Mouse (Mus musculus) MEL (cell line): ENCODE data around the gene Olfr65. TPM values are rescaled to one million over a fixed set of nuclear protein-coding genes. Genes with fewer than 3 reads are reported as not detected.
A peak's percentile ranks its signal among the peaks of the same experiment; 100 is the strongest.

ENCODE experiments used
- DNase-seq: peaks from one replicate; pipeline ENCODE4 v3.0.0; 2011; ENCODE audit warnings: low read depth, low spot score
- H3K27ac ChIP-seq: 2 replicates; pipeline ENCODE4 v1.5.1; 2012; ENCODE audit warnings: low read depth, mild to moderate bottlenecking, control low read depth, low read length, moderate library complexity; ENCODE audit not compliant: control insufficient read depth
- H3K27me3 ChIP-seq, 2 experiments: fragments of 150-350 bp in 1 of 2; sonication (generic) in 1 of 2; 2 replicates each; pipeline ENCODE4 v1.6.1; 2012; ENCODE audit warnings: low read length in 2 of 2, mild to moderate bottlenecking in 2 of 2, improper control_type of control experiment in 1 of 2, moderate library complexity in 1 of 2; ENCODE audit not compliant: insufficient read depth in 2 of 2, control insufficient read depth in 1 of 2
- H3K36me3 ChIP-seq, 2 experiments: 2 replicates each; pipeline ENCODE4 v1.6.1; 2012 to 2014; ENCODE audit warnings: low read length in 2 of 2, improper control_type of control experiment in 1 of 2, inconsistent platforms in 1 of 2, mild to moderate bottlenecking in 1 of 2; ENCODE audit not compliant: insufficient read depth in 2 of 2, control insufficient read depth in 1 of 2
- H3K4me1 ChIP-seq, 2 experiments: fragments of 150-350 bp in 1 of 2; sonication (generic) in 1 of 2; 2 replicates each; pipeline ENCODE4 v1.6.1; 2012; ENCODE audit warnings: low read length in 2 of 2, improper control_type of control experiment in 1 of 2, mild to moderate bottlenecking in 1 of 2; ENCODE audit not compliant: insufficient read depth in 2 of 2, control insufficient read depth in 1 of 2
- H3K4me3 ChIP-seq, 2 experiments: fragments of 150-350 bp in 1 of 2; sonication (generic) in 1 of 2; 2 replicates each; pipeline ENCODE4 v1.5.1; 2012; ENCODE audit warnings: low read depth in 2 of 2, low read length in 2 of 2, mild to moderate bottlenecking in 2 of 2, moderate library complexity in 2 of 2, control low read depth in 1 of 2, improper control_type of control experiment in 1 of 2; ENCODE audit not compliant: control insufficient read depth in 1 of 2, insufficient read depth in 1 of 2
- H3K79me2 ChIP-seq: 2 replicates; pipeline ENCODE4 v1.6.1; 2012; ENCODE audit warnings: mild to moderate bottlenecking, low read length, moderate library complexity; ENCODE audit not compliant: control insufficient read depth, poor library complexity, insufficient read depth
- H3K9ac ChIP-seq: 2 replicates; pipeline ENCODE4 v1.6.1; 2012; ENCODE audit warnings: low read depth, mild to moderate bottlenecking, control low read depth, low read length, moderate library complexity; ENCODE audit not compliant: control insufficient read depth, poor library complexity, severe bottlenecking
- H3K9me3 ChIP-seq: fragments of 150-350 bp; sonication (generic); replicated peaks from 2 replicates; pipeline ENCODE4 v1.6.1; 2012; ENCODE audit warnings: mild to moderate bottlenecking, low read length, improper control_type of control experiment, moderate library complexity; ENCODE audit not compliant: insufficient read depth
- BHLHE40 ChIP-seq: IDR thresholded peaks from 2 replicates; pipeline ENCODE4 v1.6.1; 2012; ENCODE audit warnings: low read depth, mild to moderate bottlenecking, inconsistent platforms, low read length, improper control_type of control experiment, borderline replicate concordance
- CHD2 ChIP-seq: IDR thresholded peaks from 2 replicates; pipeline ENCODE4 v1.6.1; 2011; ENCODE audit warnings: low read length, improper control_type of control experiment
- CTCF ChIP-seq, 3 experiments: IDR thresholded peaks in 2 of 3; conservative IDR thresholded peaks in 1 of 3; 2 replicates each; pipeline ENCODE4 v1.5.1; 2011 to 2012; ENCODE audit warnings: low read length in 3 of 3, low read depth in 2 of 3, mild to moderate bottlenecking in 2 of 3, improper control_type of control experiment in 1 of 3, inconsistent platforms in 1 of 3, mixed read lengths in 1 of 3, moderate library complexity in 1 of 3; ENCODE audit not compliant: control insufficient read depth in 1 of 3, insufficient read depth in 1 of 3, poor library complexity in 1 of 3, severe bottlenecking in 1 of 3
- E2F4 ChIP-seq: IDR thresholded peaks from 2 replicates; pipeline ENCODE4 v1.6.1; 2011; ENCODE audit warnings: low read depth, low read length, improper control_type of control experiment, borderline replicate concordance
- ELF1 ChIP-seq: IDR thresholded peaks from 2 replicates; pipeline ENCODE4 v1.6.1; 2014; ENCODE audit warnings: low read depth, mild to moderate bottlenecking, inconsistent platforms, low read length, improper control_type of control experiment, moderate library complexity
- EP300 ChIP-seq, 2 experiments: IDR thresholded peaks; 2 replicates each; pipeline ENCODE4 v1.6.1; 2011; ENCODE audit warnings: improper control_type of control experiment in 2 of 2, low read length in 2 of 2, low read depth in 1 of 2, mild to moderate bottlenecking in 1 of 2
- ETS1 ChIP-seq: IDR thresholded peaks from 2 replicates; pipeline ENCODE4 v1.6.1; 2012; ENCODE audit warnings: low read depth, mild to moderate bottlenecking, inconsistent platforms, low read length, improper control_type of control experiment, moderate library complexity
- GABPA ChIP-seq: IDR thresholded peaks from 2 replicates; pipeline ENCODE4 v1.6.1; 2012; ENCODE audit warnings: low read depth, mild to moderate bottlenecking, inconsistent platforms, low read length, improper control_type of control experiment, moderate library complexity
- GATA1 ChIP-seq: IDR thresholded peaks from 2 replicates; pipeline ENCODE4 v1.6.1; 2011; ENCODE audit warnings: low read depth, low read length, improper control_type of control experiment
- HCFC1 ChIP-seq: IDR thresholded peaks from 2 replicates; pipeline ENCODE4 v1.6.1; 2012; ENCODE audit warnings: low read depth, mild to moderate bottlenecking, inconsistent platforms, low read length, improper control_type of control experiment, moderate library complexity
- MAFK ChIP-seq: IDR thresholded peaks from 2 replicates; pipeline ENCODE4 v1.6.1; 2011; ENCODE audit warnings: low read depth, mild to moderate bottlenecking, low read length, improper control_type of control experiment, borderline replicate concordance
- MAX ChIP-seq: IDR thresholded peaks from 2 replicates; pipeline ENCODE4 v1.6.1; 2011; ENCODE audit warnings: low read length, improper control_type of control experiment
- MAZ ChIP-seq: IDR thresholded peaks from 2 replicates; pipeline ENCODE4 v1.6.1; 2012; ENCODE audit warnings: low read depth, mild to moderate bottlenecking, inconsistent platforms, low read length, improper control_type of control experiment
- MEF2A ChIP-seq: IDR thresholded peaks from 2 replicates; pipeline ENCODE4 v1.6.1; 2014; ENCODE audit warnings: low read depth, mild to moderate bottlenecking, inconsistent platforms, low read length, improper control_type of control experiment; ENCODE audit not compliant: poor library complexity, insufficient replicate concordance, severe bottlenecking; ENCODE audit errors: extremely low read depth
- MYB ChIP-seq: IDR thresholded peaks from 2 replicates; pipeline ENCODE4 v1.6.1; 2011; ENCODE audit warnings: mild to moderate bottlenecking, low read depth, low read length, improper control_type of control experiment
- MYC ChIP-seq: IDR thresholded peaks from 2 replicates; pipeline ENCODE4 v1.6.1; 2011; ENCODE audit warnings: low read depth, mild to moderate bottlenecking, low read length, improper control_type of control experiment, moderate library complexity
- NELFE ChIP-seq: IDR thresholded peaks from 2 replicates; pipeline ENCODE4 v1.6.1; 2011; ENCODE audit warnings: low read depth, low read length, improper control_type of control experiment
- NRF1 ChIP-seq: IDR thresholded peaks from 2 replicates; pipeline ENCODE4 v1.6.1; 2014; ENCODE audit warnings: low read depth, mild to moderate bottlenecking, inconsistent platforms, low read length, improper control_type of control experiment, moderate library complexity; ENCODE audit not compliant: poor library complexity, insufficient read depth, severe bottlenecking
- POLR2A ChIP-seq, 2 experiments: IDR thresholded peaks; 2 replicates each; pipeline ENCODE4 v1.6.1; 2011 to 2012; ENCODE audit warnings: low read length in 2 of 2, mild to moderate bottlenecking in 2 of 2, control low read depth in 1 of 2, improper control_type of control experiment in 1 of 2, low read depth in 1 of 2, moderate library complexity in 1 of 2; ENCODE audit not compliant: control insufficient read depth in 1 of 2, insufficient read depth in 1 of 2, poor library complexity in 1 of 2
- POLR2AphosphoS2 ChIP-seq: IDR thresholded peaks from 2 replicates; pipeline ENCODE4 v1.6.1; 2011; ENCODE audit warnings: low read length, improper control_type of control experiment
- POLR2AphosphoS5 ChIP-seq: IDR thresholded peaks from 2 replicates; pipeline ENCODE4 v1.6.1; 2012; ENCODE audit warnings: low read depth, borderline replicate concordance, mild to moderate bottlenecking, inconsistent platforms, low read length, moderate library complexity, mixed read lengths
- RAD21 ChIP-seq: IDR thresholded peaks from 2 replicates; pipeline ENCODE4 v1.6.1; 2011; ENCODE audit warnings: mild to moderate bottlenecking, low read depth, low read length, improper control_type of control experiment
- SIN3A ChIP-seq: IDR thresholded peaks from 2 replicates; pipeline ENCODE4 v1.6.1; 2012; ENCODE audit warnings: low read length, improper control_type of control experiment, inconsistent platforms
- SMC3 ChIP-seq: IDR thresholded peaks from 2 replicates; pipeline ENCODE4 v1.6.1; 2011; ENCODE audit warnings: low read depth, low read length, improper control_type of control experiment
- TAL1 ChIP-seq: IDR thresholded peaks from 2 replicates; pipeline ENCODE4 v1.6.1; 2012; ENCODE audit warnings: mild to moderate bottlenecking, inconsistent platforms, low read length, moderate library complexity, mixed read lengths
- TCF12 ChIP-seq: IDR thresholded peaks from 2 replicates; pipeline ENCODE4 v1.6.1; 2014; ENCODE audit warnings: low read depth, mild to moderate bottlenecking, inconsistent platforms, low read length, improper control_type of control experiment, moderate library complexity
- UBTF ChIP-seq: IDR thresholded peaks from 2 replicates; pipeline ENCODE4 v1.6.1; 2012; ENCODE audit warnings: low read depth, mild to moderate bottlenecking, inconsistent platforms, low read length, improper control_type of control experiment, moderate library complexity, borderline replicate concordance; ENCODE audit not compliant: insufficient read depth
- USF1 ChIP-seq: IDR thresholded peaks from 2 replicates; pipeline ENCODE4 v1.6.1; 2014; ENCODE audit warnings: low read depth, mild to moderate bottlenecking, inconsistent platforms, low read length, improper control_type of control experiment, moderate library complexity
- USF2 ChIP-seq, 2 experiments: IDR thresholded peaks; 2 replicates each; pipeline ENCODE4 v1.6.1; 2011 to 2012; ENCODE audit warnings: improper control_type of control experiment in 2 of 2, low read length in 2 of 2, borderline replicate concordance in 1 of 2, inconsistent platforms in 1 of 2, low read depth in 1 of 2, mild to moderate bottlenecking in 1 of 2; ENCODE audit not compliant: insufficient read depth in 1 of 2
- ZC3H11A ChIP-seq: IDR thresholded peaks from 2 replicates; pipeline ENCODE4 v1.6.1; 2012; ENCODE audit warnings: low read depth, mild to moderate bottlenecking, inconsistent platforms, low read length, improper control_type of control experiment
- ZMIZ1 ChIP-seq: IDR thresholded peaks from 2 replicates; pipeline ENCODE4 v1.6.1; 2012; ENCODE audit warnings: low read depth, mild to moderate bottlenecking, inconsistent platforms, low read length, improper control_type of control experiment, moderate library complexity
- ZNF384 ChIP-seq: IDR thresholded peaks from 2 replicates; pipeline ENCODE4 v1.6.1; 2012; ENCODE audit warnings: low read depth, mild to moderate bottlenecking, inconsistent platforms, low read length, improper control_type of control experiment
- polyA plus RNA-seq, 2 experiments: library from polyadenylated mRNA; stranded (reverse) in 1 of 2; unstranded in 1 of 2; fragments of >175 nt in 1 of 2; fragments of >200 nt in 1 of 2; gene quantifications; 2 replicates each; pipeline versions ENCODE4 v1.2.1 to v1.2.4; 2012; ENCODE audit warnings: low replicate concordance in 2 of 2, low read depth in 1 of 2; ENCODE audit not compliant: insufficient read length in 2 of 2, insufficient read depth in 1 of 2, missing spikeins in 1 of 2
- total RNA-seq: library from RNA; depleted of rRNA; stranded (reverse); fragments of 300-350 nt; gene quantifications from 2 replicates; pipeline ENCODE4 v1.2.3, GENCODE M21; 2012

Olfr65 gene
- total and polyA plus RNA-seq, 3 experiments = not detected

GRCm38 (mm10) chr7:103942730-103943129 is 39.4 kb downstream of the Olfr65 start:
- DNase-seq = peak; percentile 75
- no peaks in the 10 kb centered on the region for H3K27me3 ChIP-seq
- no peaks in the 10 kb centered on the region for H3K4me1 ChIP-seq
- TF ChIP-seq HCFC1 = no peak
- TF ChIP-seq NELFE = no peak
- no peak for TF ChIP-seq GABPA
- no peak for TF ChIP-seq MAX
- TF ChIP-seq SMC3 = peak; percentile 96
- no peak for TF ChIP-seq USF2 (IDR thresholded peaks at IDR 0.05; ENCODE audit: borderline replicate concordance in 1 of 2, insufficient read depth in 1 of 2, low read depth in 1 of 2, low read length in 2 of 2)
- TF ChIP-seq POLR2AphosphoS2 = no peak
- no peak for TF ChIP-seq BHLHE40
- TF ChIP-seq UBTF = no peak
- TF ChIP-seq TAL1 = no peak
- peak; percentile 82 to 88 (median 87) for TF ChIP-seq CTCF (IDR thresholded peaks at IDR 0.05 in 2 of 3, conservative IDR thresholded peaks at IDR 0.05 in 1 of 3; ENCODE audit: control insufficient read depth in 1 of 3, insufficient read depth in 1 of 3, low read depth in 2 of 3, low read length in 3 of 3, poor library complexity in 1 of 3, severe bottlenecking in 1 of 3)
- TF ChIP-seq CHD2 = no peak
- no peak for TF ChIP-seq E2F4
- TF ChIP-seq MYC = no peak
- TF ChIP-seq MAZ = no peak
- no peak for TF ChIP-seq ZMIZ1
- TF ChIP-seq ELF1 = no peak
- no peak for TF ChIP-seq POLR2AphosphoS5
- no peak for TF ChIP-seq MYB
- TF ChIP-seq SIN3A = no peak
- TF ChIP-seq EP300 (IDR thresholded peaks at IDR 0.05; ENCODE audit: low read depth in 1 of 2, low read length in 2 of 2) = no peak
- TF ChIP-seq TCF12 = no peak
- TF ChIP-seq RAD21 = peak; percentile 92
- TF ChIP-seq USF1 = no peak
- no peak for TF ChIP-seq ZNF384
- TF ChIP-seq MEF2A = no peak
- no peak for TF ChIP-seq NRF1
- TF ChIP-seq MAFK = no peak
- TF ChIP-seq ETS1 = no peak
- no peak for TF ChIP-seq GATA1
- TF ChIP-seq ZC3H11A = peak; percentile 82
- no peak for TF ChIP-seq POLR2A (IDR thresholded peaks at IDR 0.05; ENCODE audit: control insufficient read depth in 1 of 2, insufficient read depth in 1 of 2, low read depth in 1 of 2, low read length in 2 of 2, poor library complexity in 1 of 2)
- no peak overlapping the region for H3K9ac ChIP-seq
- H3K36me3 ChIP-seq = no peaks in the 10 kb centered on the region
- H3K79me2 ChIP-seq = no peaks in the 10 kb centered on the region
- H3K9me3 ChIP-seq = no peaks in the 10 kb centered on the region
- H3K4me3 ChIP-seq = no peak overlapping the region
- no peak overlapping the region for H3K27ac ChIP-seq
